In the genomic region with DNA sequence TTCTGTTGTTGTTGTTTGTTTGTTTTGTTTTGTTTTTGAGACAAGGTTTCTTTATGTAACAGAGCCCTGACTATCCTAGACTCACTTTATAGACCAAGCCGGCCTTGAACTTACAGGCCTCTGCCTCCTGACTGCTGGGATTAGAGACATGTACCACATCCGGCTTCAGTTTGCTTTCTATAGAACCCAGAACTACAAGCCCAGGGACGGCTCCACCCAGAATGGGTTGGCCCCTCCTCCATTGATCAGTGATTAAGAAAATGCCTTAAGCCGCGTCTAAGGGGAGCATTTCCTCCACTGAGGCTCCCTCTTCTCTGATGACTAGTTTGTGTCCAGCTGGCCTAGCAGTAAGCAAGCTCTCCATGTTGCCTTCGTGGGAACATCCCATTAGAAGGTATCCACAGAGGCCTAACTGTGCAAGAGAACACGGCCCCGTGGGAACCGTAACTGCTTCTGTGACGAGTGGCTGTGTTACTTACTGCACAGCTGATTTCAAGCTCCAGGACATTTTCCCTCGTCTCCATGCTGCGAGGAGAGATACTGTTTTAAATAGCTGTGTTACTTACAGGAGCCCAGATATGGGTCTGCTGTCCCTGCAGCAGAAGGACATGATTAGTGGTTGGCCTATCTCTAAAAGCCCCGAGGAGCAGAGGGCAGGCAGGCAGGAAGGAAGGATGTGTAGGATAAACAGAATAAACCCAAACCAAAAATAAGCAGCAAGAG, we compare ENCODE assay signal across 12 mouse cellular contexts. TPM values are rescaled to one million over a fixed set of nuclear protein-coding genes. Genes with fewer than 3 reads are reported as not detected.
A peak's percentile ranks its signal among the peaks of the same experiment; 100 is the strongest.
DNase-seq lines count a peak whose midpoint lies in the region; ATAC-seq lines count a peak whose summit lies in the region.
"Had no signal": no experiment of that assay in that cellular context is flagged by ENCODE, and none has a peak within 500 bp of the region (broad histone marks: within the 10 kb centered on the region; RNA-seq: fewer than 3 reads in every experiment).

No protein-coding gene starts in this region.

- 52% methylated on average over 13 of the region's 13 CpGs for WGBS in embryonic facial prominence, embryonic 10.5 days

- no peaks in the 10 kb centered on the region for H3K9me3 ChIP-seq in megakaryocyte, embryonic 14.5 days
- no peaks in the 10 kb centered on the region for H3K9me3 ChIP-seq in embryonic facial prominence, embryonic 10.5 days

- intact Hi-C loops in left cerebral cortex, postnatal 14 days (cut with DNase I), result no loop called here

- peaks cover 61% of the 10 kb centered on the region for H3K36me3 ChIP-seq in megakaryocyte, embryonic 14.5 days (replicated peaks; ENCODE audit: low read length)
- H3K36me3 ChIP-seq in embryonic facial prominence, embryonic 10.5 days (replicated peaks), result peaks cover 26% of the 10 kb centered on the region

- peaks cover 67% of the 10 kb centered on the region for H3K4me1 ChIP-seq in megakaryocyte, embryonic 14.5 days
- H3K4me1 ChIP-seq in embryonic facial prominence, embryonic 10.5 days, result peaks cover 23% of the 10 kb centered on the region

- DNase-seq in frontal cortex, postnatal 10 days (ENCODE audit: low spot score in 2 of 2), result no peak
- no peak for DNase-seq in embryonic facial prominence, embryonic 10.5 days (ENCODE audit: low spot score)
- no peak for DNase-seq in left cerebral cortex, postnatal 14 days (ENCODE audit: low spot score in 2 of 2)
- DNase-seq in adrenal gland, adult 2 months, result no peak
- DNase-seq: cerebellum, postnatal 25 days; kidney, adult 18-20 months; lung, postnatal 14 days; right cerebral cortex, postnatal 14 days had no signal

- no peaks in the 10 kb centered on the region for H3K27me3 ChIP-seq in megakaryocyte, embryonic 14.5 days (replicated peaks)
- no peaks in the 10 kb centered on the region for H3K27me3 ChIP-seq in embryonic facial prominence, embryonic 10.5 days (replicated peaks; ENCODE audit: low read depth, poor library complexity, severe bottlenecking)

- H3K4me3 ChIP-seq in megakaryocyte, embryonic 14.5 days (replicated peaks), result peak overlapping the region; percentile 76
- no peak overlapping the region for H3K4me3 ChIP-seq in embryonic facial prominence, embryonic 10.5 days

- peak overlapping the region; percentile 1; the same call in 1 of the 2 replicates for H3K27ac ChIP-seq in embryonic facial prominence, embryonic 10.5 days (replicated peaks)

- ATAC-seq in frontal cortex, adult (ENCODE audit: low TSS enrichment), result 0 out of 2 replicates have a peak, but pooled peaks have one; percentile 20
- no peak for ATAC-seq in megakaryocyte, adult 5-6 weeks (ENCODE audit: poor library complexity, severe bottlenecking)
- peak; percentile 85 for ATAC-seq in megakaryocyte progenitor cell, adult 5-6 weeks (replicated peaks; ENCODE audit: poor library complexity)

RNA-seq across cellular contexts. Expression of gene Actr2, which starts 59.7 kb away (rescaled TPM):
- 26.1 TPM in 1 of 2 replicates, not detected in the other for polyA plus RNA-seq in megakaryocyte, embryonic 14.5 days (2012; ENCODE audit: insufficient read depth, low replicate concordance)
- 366 and 385 TPM in 2 replicates for total RNA-seq in megakaryocyte, adult 5-6 weeks (2015)
- 356 and 454 TPM in 2 replicates for total RNA-seq in megakaryocyte, adult 5-6 weeks (2017)
- polyA plus RNA-seq in embryonic facial prominence, embryonic 10.5 days (2016; fragmentation: Nextera tagmentation; extraction: Ambion mirVana), result 111 and 114 TPM in 2 replicates
- 214 and 237 TPM in 2 replicates for total RNA-seq in megakaryocyte progenitor cell, adult 5-6 weeks (2015)
- 237 and 264 TPM in 2 replicates for total RNA-seq in megakaryocyte progenitor cell, adult 5-6 weeks (2017)
- total RNA-seq in left cerebral cortex, postnatal 14 days (2021), result 100 to 1,000 TPM; 293 to 298 TPM
- total RNA-seq in adrenal gland, adult 2 months (2021), result 100 to 1,000 TPM; 109 to 140 TPM
- polyA plus RNA-seq in adrenal gland, adult 2 months (2012; rRNA removed), result 4.4 and 5.0 TPM in 2 replicates
